Mouse (Mus musculus) lung, postnatal 0 days (tissue): ENCODE results near the gene Parp1. TPM values are rescaled to one million over a fixed set of nuclear protein-coding genes. Genes with fewer than 3 reads are reported as not detected.

Experiments used
- ATAC-seq: fragments of 200-750 bp; cut with Nextera tagmentation; 2 replicates; pipeline ENCODE4 v1.8.0; 2017; ENCODE audit warnings: moderate library complexity
- DNase-seq: peaks from one replicate; pipeline ENCODE4 v3.0.0-alpha.2; 2016; ENCODE audit warnings: low spot score
- H3K27ac ChIP-seq: fragments of 300-500 bp; sonication (generic); 2 replicates; pipeline ENCODE4 v1.5.1; 2014; ENCODE audit warnings: antibody characterized with exemption, mild to moderate bottlenecking, low read length, mixed read lengths
- H3K27me3 ChIP-seq: fragments of 300-500 bp; sonication (generic); replicated peaks from 2 replicates; pipeline ENCODE4 v1.6.1; 2014; ENCODE audit warnings: low read length, mixed read lengths; ENCODE audit not compliant: insufficient read depth
- H3K36me3 ChIP-seq: fragments of 300-500 bp; sonication (generic); 2 replicates; pipeline ENCODE4 v1.6.1; 2014; ENCODE audit warnings: low read length, mixed read lengths; ENCODE audit not compliant: insufficient read depth
- H3K4me1 ChIP-seq: fragments of 300-500 bp; sonication (generic); 2 replicates; pipeline ENCODE4 v1.6.1; 2014; ENCODE audit warnings: antibody characterized with exemption, low read depth, low read length, mixed read lengths; ENCODE audit not compliant: insufficient read depth
- H3K4me2 ChIP-seq: fragments of 300-500 bp; sonication (generic); replicated peaks from 2 replicates; pipeline ENCODE4 v1.6.1; 2014; ENCODE audit warnings: low read depth, mild to moderate bottlenecking, low read length, moderate library complexity, mixed read lengths
- H3K4me3 ChIP-seq: fragments of 300-500 bp; sonication (generic); 2 replicates; pipeline ENCODE4 v1.5.1; 2014; ENCODE audit warnings: low read depth, low read length
- H3K9ac ChIP-seq: fragments of 300-500 bp; sonication (generic); replicated peaks from 2 replicates; pipeline ENCODE4 v1.6.1; 2014; ENCODE audit warnings: low read depth, mild to moderate bottlenecking
- H3K9me3 ChIP-seq: fragments of 300-500 bp; sonication (generic); 2 replicates; pipeline ENCODE4 v1.6.1; 2016; ENCODE audit warnings: low read length, mixed read lengths
- CTCF ChIP-seq: IDR thresholded peaks from 2 replicates; pipeline ENCODE4 v1.5.1; 2016; ENCODE audit warnings: antibody characterized with exemption, mild to moderate bottlenecking
- EP300 ChIP-seq: IDR thresholded peaks from 2 replicates; pipeline ENCODE4 v1.6.1; 2016; ENCODE audit warnings: antibody characterized with exemption, mild to moderate bottlenecking, control low read depth
- WGBS: fragments of 180-500 bp; shearing (Covaris S2); extraction: QIAGEN DNeasy Blood & Tissue Kit; methylation state at CpG from one replicate; pipeline ENCODE4 v1.1.7; 2014; 5-methylcytosine and 5-hydroxymethylcytosine counted together
- polyA plus RNA-seq: library from polyadenylated mRNA; unstranded; fragments of >200 nt; fragmentation: Nextera tagmentation; extraction: Ambion mirVana; gene quantifications from 2 replicates; pipeline ENCODE4 v1.2.1, GENCODE M21; 2015

The Parp1 gene
- polyA plus RNA-seq, 1 experiment from 2014 or later: 21.0 TPM

DNA sequence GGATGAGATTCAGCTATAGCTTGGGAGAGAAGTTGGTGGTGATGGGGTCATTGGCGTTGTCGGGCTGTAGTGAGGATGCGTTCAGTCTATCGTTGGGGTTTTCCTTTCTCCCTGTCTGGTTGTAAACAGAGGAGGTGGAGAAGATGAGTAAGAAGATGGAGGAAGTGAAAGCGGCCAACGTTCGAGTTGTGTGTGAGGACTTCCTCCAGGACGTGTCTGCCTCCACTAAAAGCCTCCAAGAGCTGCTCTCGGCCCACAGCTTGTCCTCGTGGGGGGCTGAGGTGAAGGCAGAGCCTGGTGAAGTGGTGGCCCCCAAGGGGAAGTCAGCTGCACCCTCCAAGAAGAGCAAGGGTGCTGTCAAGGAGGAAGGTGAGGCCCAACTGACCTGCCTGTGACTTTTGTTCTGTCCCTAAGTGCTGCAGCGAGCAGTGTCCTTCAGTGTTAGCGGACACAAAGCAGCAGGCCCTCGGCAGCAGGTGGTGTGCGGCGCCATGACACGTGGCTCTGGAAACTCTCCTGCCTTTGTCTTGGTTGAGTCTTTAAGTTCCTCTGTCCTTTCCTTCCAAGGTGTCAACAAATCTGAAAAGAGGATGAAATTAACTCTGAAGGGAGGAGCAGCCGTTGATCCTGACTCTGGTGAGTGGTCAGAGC lies 19.2 kb downstream of the Parp1 start:
- Histone ChIP-seq H3K4me2 (no peak overlapping the region), H3K9ac (no peak overlapping the region), H3K4me3 (no peak overlapping the region), H3K36me3 (peaks cover 49% of the 10 kb centered on the region), H3K9me3 (no peaks in the 10 kb centered on the region), H3K27ac (no peak overlapping the region), H3K27me3 (no peaks in the 10 kb centered on the region), H3K4me1 (no peaks in the 10 kb centered on the region)
- ATAC-seq (no peak), DNase-seq (no peak)
- 85% methylated on average over 17 of the region's 17 CpGs for WGBS
- no peak for TF ChIP-seq CTCF
- no peak for TF ChIP-seq EP300

GRCm38 (mm10) chr1:180600578-180600977 lies 31.9 kb downstream of the Parp1 start:
- Histone ChIP-seq H3K4me3 (no peak overlapping the region), H3K27me3 (no peaks in the 10 kb centered on the region), H3K4me1 (no peaks in the 10 kb centered on the region), H3K36me3 (peaks cover 30% of the 10 kb centered on the region), H3K27ac (no peak overlapping the region), H3K9ac (no peak overlapping the region), H3K4me2 (no peak overlapping the region), H3K9me3 (no peaks in the 10 kb centered on the region)
- WGBS: 91% methylated on average over 6 of the region's 6 CpGs
- DNase-seq (no peak), ATAC-seq (no peak)
- TF ChIP-seq EP300 (no peak), CTCF (no peak)

GRCm38 (mm10) chr1:180601806-180602205 lies 33.1 kb downstream of the Parp1 start:
- 76% methylated on average over 6 of the region's 6 CpGs for WGBS
- DNase-seq: peak; percentile 28
- no peak for ATAC-seq
- Histone ChIP-seq H3K9ac (no peak overlapping the region), H3K27me3 (no peaks in the 10 kb centered on the region), H3K4me3 (no peak overlapping the region), H3K27ac (no peak overlapping the region), H3K4me2 (no peak overlapping the region), H3K36me3 (peaks cover 26% of the 10 kb centered on the region), H3K9me3 (no peaks in the 10 kb centered on the region), H3K4me1 (no peaks in the 10 kb centered on the region)
- no peak for TF ChIP-seq CTCF
- TF ChIP-seq EP300: no peak

GRCm38 (mm10) chr1:180604579-180604978 lies 35.9 kb downstream of the Parp1 start:
- H3K9me3 ChIP-seq: no peaks in the 10 kb centered on the region
- no peak overlapping the region for H3K27ac ChIP-seq
- H3K4me3 ChIP-seq: no peak overlapping the region
- no peaks in the 10 kb centered on the region for H3K27me3 ChIP-seq
- H3K36me3 ChIP-seq: peaks cover 7% of the 10 kb centered on the region; the same call in 1 of the 2 replicates
- TF ChIP-seq EP300 (no peak), CTCF (no peak)
- WGBS: 68% methylated on average over 4 of the region's 4 CpGs
- H3K4me2 ChIP-seq: no peak overlapping the region
- no peaks in the 10 kb centered on the region for H3K4me1 ChIP-seq
- no peak overlapping the region for H3K9ac ChIP-seq
- ATAC-seq (no peak), DNase-seq (no peak)

DNA sequence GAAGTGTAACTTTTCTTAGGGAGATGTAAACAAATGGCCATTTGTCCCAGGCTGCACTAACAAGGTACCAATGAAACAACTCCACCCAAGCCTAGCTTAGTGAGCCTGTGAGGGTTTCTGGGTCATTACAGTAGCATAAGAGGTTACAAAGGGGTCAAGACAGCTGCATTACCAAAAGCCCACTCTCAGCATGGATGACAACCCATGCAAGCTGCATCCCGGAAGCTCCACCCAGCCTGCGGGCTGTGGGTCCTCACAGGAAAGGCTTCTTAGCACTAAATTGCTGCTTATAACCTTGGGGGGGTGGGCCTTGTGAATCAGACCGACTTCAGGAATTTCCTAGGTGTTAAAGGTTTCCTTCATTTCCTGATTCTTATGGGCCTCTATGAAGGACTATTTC lies 37.4 kb downstream of the Parp1 start:
- no peak for TF ChIP-seq EP300
- Histone ChIP-seq H3K9ac (no peak overlapping the region), H3K9me3 (no peaks in the 10 kb centered on the region), H3K4me1 (no peaks in the 10 kb centered on the region), H3K36me3 (no peaks in the 10 kb centered on the region), H3K4me3 (no peak overlapping the region), H3K27me3 (no peaks in the 10 kb centered on the region), H3K4me2 (no peak overlapping the region), H3K27ac (no peak overlapping the region)
- no peak for DNase-seq
- no peak for ATAC-seq
- 37% methylated on average over 3 of the region's 3 CpGs for WGBS

DNA sequence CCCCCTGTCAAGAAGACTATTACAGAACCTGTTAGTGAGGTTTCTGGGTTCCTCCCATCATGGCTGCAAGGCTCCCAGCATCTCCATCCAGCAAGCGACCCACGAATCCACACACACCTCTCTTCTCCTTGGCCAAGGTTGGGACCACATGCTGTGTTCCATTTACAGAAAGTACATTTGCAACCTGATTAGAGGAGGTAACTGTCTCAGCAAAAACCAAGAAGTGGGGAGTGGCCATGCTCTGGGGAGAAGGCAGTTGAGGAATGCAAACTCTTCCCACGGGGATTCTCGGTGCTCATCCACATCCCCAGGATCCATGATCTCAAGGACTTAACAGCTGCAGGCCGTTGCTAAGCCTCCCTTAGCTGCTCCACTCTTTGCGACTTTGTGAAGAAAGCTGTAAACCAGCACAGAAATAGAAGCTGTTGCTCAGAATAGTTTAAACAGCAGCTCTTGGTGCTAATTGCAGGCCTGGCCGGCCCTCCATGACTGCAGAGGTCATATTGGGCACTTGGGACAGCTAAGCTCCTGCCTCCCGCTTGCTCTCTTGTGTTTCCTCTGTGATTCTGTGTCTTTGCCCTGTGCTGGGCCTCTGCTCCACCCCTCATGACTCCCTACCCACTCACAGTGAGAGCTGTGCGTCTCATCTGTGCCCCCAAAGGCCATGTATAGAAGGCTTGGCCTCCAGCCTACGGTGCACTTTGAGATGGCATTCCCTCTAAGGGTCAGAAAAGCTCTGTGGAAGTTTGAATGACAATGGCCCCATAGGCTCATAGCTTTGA lies 38.3 kb downstream of the Parp1 start:
- Histone ChIP-seq H3K4me1 (no peaks in the 10 kb centered on the region), H3K4me3 (no peak overlapping the region), H3K9ac (no peak overlapping the region), H3K4me2 (no peak overlapping the region), H3K27ac (no peak overlapping the region), H3K9me3 (no peaks in the 10 kb centered on the region), H3K27me3 (no peaks in the 10 kb centered on the region), H3K36me3 (no peaks in the 10 kb centered on the region)
- DNase-seq (no peak), ATAC-seq (no peak)
- TF ChIP-seq CTCF (no peak), EP300 (no peak)
- WGBS: 84% methylated on average over 10 of the region's 10 CpGs
